Mouse (Mus musculus) CH12.LX (cell line): ENCODE data around the gene Cyp27b1.

ENCODE experiments used
- BHLHE40 ChIP-seq: IDR thresholded peaks from 2 replicates; pipeline ENCODE4 v1.6.1; 2011; ENCODE audit warnings: mild to moderate bottlenecking, low read depth, low read length, improper control_type of control experiment
- CHD1 ChIP-seq: IDR thresholded peaks from 2 replicates; pipeline ENCODE4 v1.6.1; 2012; ENCODE audit warnings: low read depth, low read length, improper control_type of control experiment, inconsistent platforms
- CTCF ChIP-seq, 2 experiments: IDR thresholded peaks in 1 of 2; conservative IDR thresholded peaks in 1 of 2; 2 replicates each; pipeline ENCODE4 v1.5.1; 2011 to 2012; ENCODE audit warnings: low read depth in 2 of 2, low read length in 2 of 2, improper control_type of control experiment in 1 of 2, inconsistent platforms in 1 of 2, mild to moderate bottlenecking in 1 of 2, moderate library complexity in 1 of 2
- IRF4 ChIP-seq: IDR thresholded peaks from 2 replicates; pipeline ENCODE4 v1.6.1; 2014; ENCODE audit warnings: low read depth, mild to moderate bottlenecking, inconsistent platforms, low read length, improper control_type of control experiment
- JUND ChIP-seq: conservative IDR thresholded peaks from 2 replicates; pipeline ENCODE4 v1.6.1; 2011; ENCODE audit warnings: low read depth, low read length, improper control_type of control experiment
- MAFK ChIP-seq: IDR thresholded peaks from 2 replicates; pipeline ENCODE4 v1.6.1; 2011; ENCODE audit warnings: low read length, improper control_type of control experiment; ENCODE audit not compliant: insufficient replicate concordance
- MAZ ChIP-seq: IDR thresholded peaks from 2 replicates; pipeline ENCODE4 v1.6.1; 2012; ENCODE audit warnings: low read depth, mild to moderate bottlenecking, inconsistent platforms, low read length, improper control_type of control experiment, moderate library complexity
- NELFE ChIP-seq: IDR thresholded peaks from 2 replicates; pipeline ENCODE4 v1.6.1; 2011; ENCODE audit warnings: low read depth, low read length, improper control_type of control experiment
- POLR2A ChIP-seq: IDR thresholded peaks from 2 replicates; pipeline ENCODE4 v1.6.1; 2011; ENCODE audit warnings: low read depth, mild to moderate bottlenecking, improper control_type of control experiment, low read length
- SIN3A ChIP-seq: IDR thresholded peaks from 2 replicates; pipeline ENCODE4 v1.6.1; 2012; ENCODE audit warnings: low read length, improper control_type of control experiment, inconsistent platforms
- UBTF ChIP-seq: IDR thresholded peaks from 2 replicates; pipeline ENCODE4 v1.6.1; 2012; ENCODE audit warnings: low read depth, mild to moderate bottlenecking, inconsistent platforms, low read length, improper control_type of control experiment, moderate library complexity
- USF1 ChIP-seq: IDR thresholded peaks from 2 replicates; pipeline ENCODE4 v1.6.1; 2014; ENCODE audit warnings: low read depth, mild to moderate bottlenecking, inconsistent platforms, low read length, improper control_type of control experiment
- ZC3H11A ChIP-seq: IDR thresholded peaks from 2 replicates; pipeline ENCODE4 v1.6.1; 2012; ENCODE audit warnings: low read depth, mild to moderate bottlenecking, inconsistent platforms, low read length, improper control_type of control experiment
- ZMIZ1 ChIP-seq: IDR thresholded peaks from 2 replicates; pipeline ENCODE4 v1.6.1; 2012; ENCODE audit warnings: low read depth, mild to moderate bottlenecking, inconsistent platforms, low read length, improper control_type of control experiment

- TF ChIP-seq BHLHE40 (no peak), CTCF (conservative IDR thresholded peaks at IDR 0.05 in 1 of 2, IDR thresholded peaks at IDR 0.05 in 1 of 2; ENCODE audit: low read depth in 2 of 2, low read length in 2 of 2) (no peak), ZC3H11A (no peak), IRF4 (no peak), POLR2A (no peak), ZMIZ1 (no peak), SIN3A (no peak), NELFE (no peak), USF1 (no peak), JUND (no peak), UBTF (no peak), MAFK (no peak), MAZ (no peak), CHD1 (no peak)
These were observed 8.4 kb downstream of the Cyp27b1 start for GRCm38 (mm10) chr10:127056490-127056889.
